Mouse (Mus musculus): ENCODE measurements around the gene Crym. TPM values are rescaled to one million over a fixed set of nuclear protein-coding genes. Genes with fewer than 3 reads are reported as not detected.

Gene Crym
- polyA plus RNA-seq, 1 experiment from 2014 or later: 1.2 TPM

- Histone ChIP-seq H3K27ac (ENCODE audit: low read depth, low read length) (no peak overlapping the region), H3K27me3 (ENCODE audit: control insufficient read depth, insufficient read depth, low read length) (no peaks in the 10 kb centered on the region), H3K9me3 (replicated peaks; ENCODE audit: control insufficient read depth, low read length) (no peaks in the 10 kb centered on the region), H3K4me1 (ENCODE audit: control insufficient read depth, insufficient read depth, low read length) (no peaks in the 10 kb centered on the region), H3K36me3 (ENCODE audit: control insufficient read depth, insufficient read depth, low read length) (no peaks in the 10 kb centered on the region), H3K4me3 (ENCODE audit: low read depth, low read length) (no peak overlapping the region), H3K4me2 (no peak overlapping the region), H3K9ac (ENCODE audit: low read depth, low read length) (no peak overlapping the region)
- 46% methylated on average over 3 of the region's 3 CpGs for WGBS (ENCODE audit: insufficient replicate concordance)
- ATAC-seq (replicated peaks; ENCODE audit: insufficient number of reproducible peaks, low FRiP score, low TSS enrichment): no peak
Measured at GRCm38 (mm10) chr7:120150257-120150656, 51.7 kb downstream of the Crym start.

DNA sequence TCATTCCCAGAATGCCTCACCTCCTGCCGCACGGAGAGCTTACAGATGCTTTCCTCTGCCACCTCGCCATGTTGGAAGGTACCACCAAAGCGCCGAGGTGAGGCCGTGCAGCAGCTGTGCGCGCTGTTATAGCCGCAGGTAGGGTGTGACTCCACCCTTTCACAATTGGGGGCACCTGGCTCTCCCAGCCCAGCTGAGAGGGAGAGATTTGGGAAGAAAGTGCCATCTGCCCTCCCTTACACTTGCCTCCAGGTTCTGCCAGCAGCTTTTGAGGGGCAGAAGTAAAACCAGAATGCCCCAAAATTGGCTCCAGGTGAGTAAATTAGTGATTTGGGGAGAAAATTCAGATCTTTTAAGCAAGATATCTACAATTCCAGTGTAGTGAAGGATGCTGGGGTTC lies 56.7 kb downstream of the Crym start, which contains the start of gene Zp2:
Zp2 (minus strand) TSS at position 101 of the 400 bp plus-strand sequence.
- ATAC-seq (replicated peaks; ENCODE audit: insufficient number of reproducible peaks, low FRiP score, low TSS enrichment): no peak
- no peaks in the 10 kb centered on the region for H3K9me3 ChIP-seq (replicated peaks; ENCODE audit: control insufficient read depth, low read length)
- WGBS (ENCODE audit: insufficient replicate concordance): 66% methylated on average over 9 of the region's 9 CpGs
- H3K4me2 ChIP-seq: no peak within 1 kb of the TSS
- no peak within 1 kb of the TSS for H3K4me3 ChIP-seq (ENCODE audit: low read depth, low read length)
- no peaks in the 10 kb centered on the region for H3K36me3 ChIP-seq (ENCODE audit: control insufficient read depth, insufficient read depth, low read length)
- H3K4me1 ChIP-seq (ENCODE audit: control insufficient read depth, insufficient read depth, low read length): no peaks in the 10 kb centered on the region
- no peak within 1 kb of the TSS for H3K9ac ChIP-seq (ENCODE audit: low read depth, low read length)
- no peak within 1 kb of the TSS for H3K27ac ChIP-seq (ENCODE audit: low read depth, low read length)
- no peaks in the 10 kb centered on the region for H3K27me3 ChIP-seq (ENCODE audit: control insufficient read depth, insufficient read depth, low read length)

- no peak for ATAC-seq (replicated peaks; ENCODE audit: insufficient number of reproducible peaks, low FRiP score, low TSS enrichment)
- 82% methylated on average over 1 of the region's 1 CpGs for WGBS (ENCODE audit: insufficient replicate concordance)
- H3K9ac ChIP-seq (ENCODE audit: low read depth, low read length): no peak overlapping the region
- H3K36me3 ChIP-seq (ENCODE audit: control insufficient read depth, insufficient read depth, low read length): no peaks in the 10 kb centered on the region
- H3K27ac ChIP-seq (ENCODE audit: low read depth, low read length): no peak overlapping the region
- no peak overlapping the region for H3K4me2 ChIP-seq
- no peak overlapping the region for H3K4me3 ChIP-seq (ENCODE audit: low read depth, low read length)
- H3K4me1 ChIP-seq (ENCODE audit: control insufficient read depth, insufficient read depth, low read length): no peaks in the 10 kb centered on the region
- no peaks in the 10 kb centered on the region for H3K27me3 ChIP-seq (ENCODE audit: control insufficient read depth, insufficient read depth, low read length)
- no peaks in the 10 kb centered on the region for H3K9me3 ChIP-seq (replicated peaks; ENCODE audit: control insufficient read depth, low read length)
Measured at GRCm38 (mm10) chr7:120142743-120143142, 59.2 kb downstream of the Crym start.

Other genes starting within 250 kb of the Crym start
- not detected in 2 replicates for gene Dnah3, start 106.8 kb downstream of the Crym start, polyA plus RNA-seq (2014; fragmentation: Nextera tagmentation; extraction: Ambion mirVana)
- 17.2 and 18.8 TPM in 2 replicates for gene Tmem159, start 99.8 kb downstream of the Crym start, polyA plus RNA-seq (2014; fragmentation: Nextera tagmentation; extraction: Ambion mirVana)
- 0.09 TPM in 1 of 2 replicates, not detected in the other for gene Zp2, start 56.8 kb downstream of the Crym start, polyA plus RNA-seq (2014; fragmentation: Nextera tagmentation; extraction: Ambion mirVana)
- gene Anks4b, start 28.3 kb downstream of the Crym start, polyA plus RNA-seq (2014; fragmentation: Nextera tagmentation; extraction: Ambion mirVana): 0.06 TPM in 1 of 2 replicates, not detected in the other
- gene Abca14, start 1.9 kb upstream of the Crym start, polyA plus RNA-seq (2014; fragmentation: Nextera tagmentation; extraction: Ambion mirVana): not detected in 2 replicates
- not detected in 2 replicates for gene Abca15, start 126.6 kb upstream of the Crym start, polyA plus RNA-seq (2014; fragmentation: Nextera tagmentation; extraction: Ambion mirVana)
- not detected in 2 replicates for gene Abca16, start 207.5 kb upstream of the Crym start, polyA plus RNA-seq (2014; fragmentation: Nextera tagmentation; extraction: Ambion mirVana)

All from heart, embryonic 11.5 days (tissue).